Mouse (Mus musculus) cerebellum, postnatal 25 days (tissue): ENCODE data around the gene Cckar.
A peak's percentile ranks its signal among the peaks of the same experiment; 100 is the strongest.

Source experiments
- DNase-seq, 2 experiments: peaks; one replicate each; pipeline ENCODE4 v3.0.0; 2021; ENCODE audit warnings: mixed read lengths in 2 of 2

The Cckar gene

DNA sequence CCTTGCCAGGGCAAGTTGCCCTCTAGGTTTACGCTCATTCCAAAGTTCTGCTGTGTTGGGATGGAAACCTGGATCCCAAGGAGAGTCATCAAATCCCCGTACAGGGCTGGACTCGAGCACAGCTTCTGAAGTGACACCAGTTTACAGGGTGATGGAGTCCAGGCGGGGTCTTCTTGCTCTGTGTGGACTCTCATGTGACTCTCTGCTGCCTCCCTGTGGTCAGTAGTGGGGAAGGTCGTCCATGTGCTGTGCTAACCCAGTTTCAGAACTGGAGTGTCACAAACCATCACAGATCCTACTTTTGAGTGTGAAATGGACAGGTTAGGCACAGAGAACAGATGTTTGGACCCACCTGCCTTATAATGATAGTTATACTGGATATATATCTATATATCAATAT is 35.2 kb downstream of the Cckar start:
- peak; percentile 65 to 78 for DNase-seq

GRCm38 (mm10) chr5:53671507-53671906 is 36.0 kb downstream of the Cckar start:
- no peak for DNase-seq

DNA sequence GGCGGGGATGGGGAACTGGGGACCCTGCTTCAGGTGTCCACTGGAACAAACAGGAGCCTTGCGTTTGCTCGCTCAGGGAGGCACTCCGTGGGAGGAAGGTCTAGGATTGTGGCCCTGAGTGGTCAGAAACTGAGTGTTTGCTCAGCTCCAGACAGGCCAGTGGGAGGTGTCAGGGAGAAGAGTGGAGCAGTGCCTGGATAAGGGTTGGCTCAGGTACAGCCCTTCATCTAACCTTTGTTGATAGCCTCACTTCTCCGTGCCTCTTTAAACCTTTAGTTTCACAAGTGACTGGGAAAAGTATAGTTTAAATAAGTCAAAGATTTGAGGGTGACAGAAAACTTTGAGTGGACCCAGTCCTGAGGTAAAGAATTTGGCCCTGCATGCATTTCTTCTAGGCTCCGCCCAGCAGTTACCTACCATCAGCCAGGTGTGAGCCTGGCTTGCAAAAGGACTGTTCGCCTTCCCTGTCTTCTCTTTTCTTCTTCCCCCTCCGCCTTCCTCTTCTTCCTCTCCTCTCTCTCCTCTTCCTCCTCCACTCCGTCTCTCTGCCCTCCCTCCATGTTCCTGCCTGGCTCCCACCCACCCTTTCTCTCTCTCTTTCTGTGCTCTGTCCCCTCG is 37.1 kb downstream of the Cckar start:
- no peak for DNase-seq

DNA sequence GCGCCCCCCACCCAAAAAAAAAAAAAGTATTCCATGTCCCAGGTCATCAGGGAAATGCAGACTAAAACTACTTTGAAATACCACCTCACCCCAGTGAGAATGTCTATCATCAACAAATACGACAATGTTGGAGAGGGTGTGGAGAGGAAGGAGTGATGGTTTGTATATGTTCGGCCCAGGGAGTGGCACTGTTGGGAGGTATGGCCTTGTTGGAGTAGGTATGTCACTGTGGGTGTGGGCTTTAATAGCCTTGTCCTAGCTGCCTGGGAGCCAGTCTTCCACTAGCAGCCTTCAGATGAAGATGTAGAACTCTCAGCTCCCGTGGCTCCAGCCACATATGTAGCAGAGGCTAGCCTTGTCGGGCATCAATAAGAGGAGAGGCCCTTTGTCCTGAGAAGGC is 39.5 kb downstream of the Cckar start:
- no peak for DNase-seq

- DNase-seq, result no peak
Measured at GRCm38 (mm10) chr5:53663665-53664064, 43.8 kb downstream of the Cckar start.

GRCm38 (mm10) chr5:53662413-53662812 is 45.1 kb downstream of the Cckar start:
- DNase-seq, result no peak

- DNase-seq, result no peak
Measured at GRCm38 (mm10) chr5:53661508-53661907, 46.0 kb downstream of the Cckar start.

GRCm38 (mm10) chr5:53657925-53658324 is 49.6 kb downstream of the Cckar start:
- peak in 1 of 2 experiments; percentile 20 for DNase-seq

GRCm38 (mm10) chr5:53656596-53656995 is 50.9 kb downstream of the Cckar start:
- no peak for DNase-seq
